Mouse (Mus musculus) gastrocnemius, adult 2 months (tissue): Measurements from ENCODE around the gene Spata31. TPM values are rescaled to one million over a fixed set of nuclear protein-coding genes. Genes with fewer than 3 reads are reported as not detected.

ENCODE experiments used
- DNase-seq: peaks from one replicate; pipeline ENCODE4 v3.0.0; 2022
- H3K27ac ChIP-seq: fragments of 200-600 bp; 2 replicates; pipeline ENCODE4 v1.8.1; 2022; ENCODE audit warnings: mild to moderate bottlenecking
- H3K4me3 ChIP-seq: fragments of 200-600 bp; 2 replicates; pipeline ENCODE4 v1.8.1; 2022; ENCODE audit warnings: mild to moderate bottlenecking, moderate library complexity
- CTCF ChIP-seq: fragments of 200-600 bp; IDR thresholded peaks from 2 replicates; pipeline ENCODE4 v1.8.1; 2022; ENCODE audit warnings: antibody characterized with exemption, mild to moderate bottlenecking, moderate library complexity
- intact Hi-C: fragments of 180-260 bp; cut with DNase I; formaldehyde crosslinking; loops from one replicate; pipeline ENCODE4 v1.15.1; 2025
- long read RNA-seq, 2 experiments: library from polyadenylated mRNA; stranded (forward); transcript quantifications; one replicate each; pipeline ENCODE4 v2.0.0; 2021
- total RNA-seq, 2 experiments: library from RNA; stranded (reverse); gene quantifications; 2 replicates each; pipeline ENCODE4 v1.2.3; 2021

The Spata31 gene
- not detected for total RNA-seq
- long read RNA-seq, experiment 1 = 0 reads
- long read RNA-seq, experiment 2 = 0 reads

DNA sequence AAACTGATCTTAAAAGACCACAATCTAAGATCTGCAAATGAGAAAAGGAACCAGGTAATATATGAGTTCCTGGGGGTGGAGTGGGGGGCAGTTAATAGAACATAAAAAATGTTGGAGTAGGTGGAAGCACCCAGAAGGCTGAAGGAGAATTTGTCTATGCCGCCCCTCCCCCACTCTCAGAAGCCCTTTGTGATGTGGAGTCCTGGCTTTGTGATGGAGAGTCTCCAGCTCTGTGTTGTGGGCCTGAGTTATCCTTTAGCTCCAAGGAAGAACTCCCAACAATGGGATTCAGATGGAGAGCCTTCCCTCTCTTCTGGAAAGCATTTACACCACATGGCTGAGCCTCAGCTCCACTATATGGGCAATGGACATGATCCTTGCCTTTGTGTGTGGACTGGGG, at the start of gene Spata31:
Spata31 (plus strand) TSS at position 216 of the 400 bp plus-strand sequence.
- TF ChIP-seq CTCF = no peak
- Histone ChIP-seq H3K27ac (no peak within 1 kb of the TSS), H3K4me3 (no peak within 1 kb of the TSS)
- no peak for DNase-seq
- intact Hi-C loops = no loop called here

DNA sequence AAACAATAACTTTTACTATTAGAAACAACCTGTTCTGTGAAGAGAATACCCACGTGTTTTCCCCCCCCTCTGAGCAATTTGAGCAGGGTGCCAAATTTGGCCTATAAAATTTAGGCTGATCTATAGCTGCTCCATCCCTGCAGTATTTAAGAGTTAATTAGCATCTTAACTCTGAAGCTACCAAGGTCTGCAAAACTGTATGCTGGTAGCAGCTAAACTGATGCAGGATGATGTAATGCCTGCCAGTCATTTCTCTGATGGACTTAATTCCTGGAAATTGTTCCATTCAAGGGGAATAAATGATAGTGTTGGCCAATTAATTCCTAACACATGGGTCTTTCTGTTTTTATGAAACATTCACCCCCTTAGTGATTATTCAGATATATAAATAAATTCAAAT, 14.1 kb upstream of the Spata31 start:
- H3K27ac ChIP-seq = no peak overlapping the region
- no peak overlapping the region for H3K4me3 ChIP-seq
- DNase-seq = no peak
- TF ChIP-seq CTCF = no peak
- intact Hi-C loops = no loop called here

DNA sequence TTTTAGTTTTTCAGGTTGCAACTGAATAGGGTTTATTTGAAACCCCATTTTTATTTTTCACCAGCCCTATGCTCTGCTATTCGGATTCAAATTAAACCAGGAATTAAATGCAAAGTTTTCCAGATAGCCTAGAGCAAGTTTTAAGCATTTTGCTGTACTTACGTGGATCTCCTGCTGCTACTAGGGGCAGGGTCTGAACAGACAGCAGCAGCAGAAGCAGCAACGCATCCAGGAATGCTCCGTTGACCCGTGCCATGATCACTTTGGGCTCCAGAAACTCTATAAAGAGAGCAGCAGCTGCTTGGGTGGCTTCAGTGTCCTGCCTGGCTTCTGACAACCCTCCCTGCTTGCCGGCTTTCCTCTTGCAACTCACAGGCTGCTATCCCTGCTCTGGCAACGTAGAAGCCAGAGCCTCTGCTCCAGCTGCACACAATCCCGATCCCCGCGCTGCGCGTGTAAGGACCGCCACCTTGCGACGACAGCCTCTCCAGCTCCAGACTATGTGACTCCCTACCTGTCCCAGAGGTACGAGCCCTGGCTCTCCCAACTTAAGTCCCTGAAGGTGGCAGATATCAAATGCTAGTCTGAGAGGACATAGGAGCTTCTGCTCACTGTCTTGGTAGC, 13.5 kb upstream of the Spata31 start, which contains the start of gene Cntnap3:
Cntnap3 (minus strand) TSS at position 371 of the 624 bp plus-strand sequence.
- Histone ChIP-seq H3K4me3 (no peak within 1 kb of the TSS), H3K27ac (no peak within 1 kb of the TSS)
- intact Hi-C loops = no loop called here
- no peak for DNase-seq
- no peak for TF ChIP-seq CTCF

Other genes starting within 250 kb of the Spata31 start
- gene Cntnap3, start 13.5 kb upstream of the Spata31 start, total RNA-seq = not detected
- gene Spata31d1c, start 115.7 kb downstream of the Spata31 start, total RNA-seq = not detected
- not detected for gene Prss47, start 135.4 kb downstream of the Spata31 start, total RNA-seq
- 1 to 10 TPM; 5.6 to 8.6 TPM for gene Mfsd14b, start 195.6 kb downstream of the Spata31 start, total RNA-seq
- not detected for gene Olfr465-ps1, start 220.7 kb downstream of the Spata31 start, total RNA-seq
- gene Olfr466, start 232.8 kb downstream of the Spata31 start, total RNA-seq = not detected